Mouse (Mus musculus) T-helper 1 cell (primary cell): ENCODE measurements around the gene Srgap2.
"Not testable (repeated sequence)": the region's sequence is repeated elsewhere in the genome, so short reads cannot be mapped to it uniquely, and the experiment has no call there.

ENCODE experiments used
- in situ Hi-C: fragments of 300-600 bp; cut with MboI, MseI; formaldehyde crosslinking; loops from one replicate; pipeline ENCODE4 v1.15.1; 2025; ENCODE audit warnings: high pct_unique_total_duplicates

Srgap2 gene

DNA sequence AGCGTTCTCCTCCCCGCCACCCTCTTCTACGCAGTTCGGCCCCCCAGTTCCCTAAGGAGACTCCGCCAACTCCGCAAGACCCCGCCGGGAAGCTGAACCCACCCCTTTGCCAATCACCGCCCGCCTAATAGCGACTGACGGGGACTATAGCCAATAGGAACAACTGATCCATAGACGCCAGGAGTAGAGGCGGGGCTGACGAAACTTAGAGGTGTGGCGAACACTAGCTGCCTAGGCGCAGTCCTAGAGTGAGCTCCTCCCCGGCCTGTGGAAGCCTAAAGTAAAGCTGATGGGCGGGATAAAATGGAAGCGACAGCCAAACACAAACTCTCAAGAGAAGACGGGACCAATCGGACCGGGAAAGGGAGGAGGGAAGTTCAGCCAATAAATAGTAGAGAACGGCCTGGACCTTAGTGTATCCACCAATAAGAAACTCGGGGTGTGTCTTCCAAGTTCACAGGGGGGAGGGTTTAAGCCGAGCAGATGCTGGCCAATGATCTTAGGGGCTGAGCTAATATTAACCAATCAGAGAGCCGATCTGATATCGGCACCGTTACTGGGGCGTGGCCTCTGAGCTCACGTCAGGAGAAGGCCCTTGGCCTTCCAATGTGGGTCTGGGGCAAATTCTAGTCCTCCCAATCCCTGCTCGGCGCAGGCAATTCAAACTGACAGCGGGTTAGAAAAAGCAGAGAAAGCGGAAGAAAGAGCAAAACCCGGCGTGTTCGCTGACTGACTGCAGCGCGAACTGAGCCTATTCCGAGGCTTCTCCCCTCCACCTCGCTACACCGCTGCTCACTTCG is at the start of gene Srgap2, which contains the start of gene Fam72a:
Gene Srgap2 (minus strand): TSS at position 72 of the 800 bp plus-strand sequence.
Gene Fam72a (plus strand): TSS at position 623 of the 800 bp plus-strand sequence.
- in situ Hi-C loops, result no loop called here

DNA sequence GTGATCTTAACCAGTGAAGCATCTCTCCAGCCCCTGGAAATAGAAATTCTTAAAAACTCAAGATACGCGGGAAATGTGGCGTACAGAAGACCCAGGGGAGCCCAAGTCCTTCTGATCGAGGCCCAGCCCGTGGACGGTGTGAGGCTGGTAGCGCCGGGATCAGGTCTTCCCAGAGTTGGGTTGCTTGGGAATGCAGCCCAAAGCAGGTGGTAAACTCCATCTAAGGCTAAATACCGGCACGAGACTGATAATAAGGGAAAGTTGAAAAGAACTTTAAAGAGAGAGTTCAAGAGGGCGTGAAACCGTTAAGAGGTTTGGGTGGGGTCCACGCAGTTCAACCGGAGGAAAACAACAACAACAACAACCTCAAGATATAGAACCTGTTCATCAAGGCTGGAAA is 46.6 kb upstream of the Srgap2 start:
- in situ Hi-C loops, result no loop called here

DNA sequence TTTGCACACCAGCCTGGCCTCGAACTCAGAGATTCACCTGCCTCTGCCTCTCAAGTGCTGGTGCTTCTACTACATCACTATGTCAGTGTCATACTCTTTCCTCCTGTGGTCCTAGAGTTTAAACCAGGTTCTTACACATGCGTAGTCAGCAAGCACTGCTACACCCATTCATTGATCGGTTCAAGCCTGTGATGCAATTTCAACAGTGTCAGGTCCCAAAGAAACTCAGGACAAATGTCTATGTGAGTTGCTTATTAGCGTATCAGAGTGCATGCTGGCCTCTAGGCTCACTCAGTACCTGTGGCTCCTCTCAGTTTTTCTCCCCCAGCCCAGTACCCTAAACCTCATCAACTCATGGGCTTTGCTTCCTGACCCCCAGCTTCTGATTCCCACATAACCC is 43.2 kb upstream of the Srgap2 start:
- in situ Hi-C loops, result no loop called here

DNA sequence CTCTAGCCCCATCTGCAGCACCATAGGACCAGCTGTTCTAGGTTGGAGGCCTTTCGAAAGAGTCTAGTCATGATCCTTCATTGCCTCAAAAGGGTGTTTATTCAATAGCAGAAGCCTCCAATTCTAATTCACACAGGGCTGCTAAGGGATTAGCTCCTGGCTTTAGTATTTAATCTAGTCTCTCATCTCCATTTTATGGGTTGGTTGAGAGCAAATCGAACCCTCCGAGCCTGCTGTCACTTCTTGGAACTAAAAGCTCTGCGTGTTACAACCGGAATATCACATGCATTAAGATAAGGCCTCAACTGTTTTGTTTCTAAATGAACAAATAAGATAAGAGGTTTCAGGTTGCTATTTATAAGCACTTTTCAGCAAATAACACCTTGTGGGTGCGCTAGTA is 42.6 kb upstream of the Srgap2 start:
- in situ Hi-C loops, result no loop called here

DNA sequence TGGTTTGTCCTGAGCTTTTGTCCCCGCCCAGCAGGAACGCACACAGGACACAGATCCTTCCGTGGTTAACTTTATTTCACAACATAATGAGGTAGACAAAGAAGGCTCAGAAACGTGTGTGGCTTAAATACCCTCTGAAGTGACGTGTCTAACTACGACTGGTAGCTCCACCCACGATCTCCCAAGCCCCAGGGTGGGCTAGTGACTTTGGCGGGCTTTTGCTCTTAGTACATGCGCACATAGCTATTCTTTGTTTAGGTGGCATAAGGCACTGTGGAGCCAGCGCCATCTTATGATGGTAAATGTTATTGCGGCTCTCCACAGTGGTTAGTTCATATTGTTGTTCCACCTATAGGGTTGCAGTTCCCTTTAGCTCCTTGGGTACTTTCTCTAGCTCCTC is 38.9 kb upstream of the Srgap2 start:
- in situ Hi-C loops, result not testable (repeated sequence)

GRCm38 (mm10) chr1:131562081-131562480 is 34.9 kb upstream of the Srgap2 start:
- in situ Hi-C loops, result no loop called here

DNA sequence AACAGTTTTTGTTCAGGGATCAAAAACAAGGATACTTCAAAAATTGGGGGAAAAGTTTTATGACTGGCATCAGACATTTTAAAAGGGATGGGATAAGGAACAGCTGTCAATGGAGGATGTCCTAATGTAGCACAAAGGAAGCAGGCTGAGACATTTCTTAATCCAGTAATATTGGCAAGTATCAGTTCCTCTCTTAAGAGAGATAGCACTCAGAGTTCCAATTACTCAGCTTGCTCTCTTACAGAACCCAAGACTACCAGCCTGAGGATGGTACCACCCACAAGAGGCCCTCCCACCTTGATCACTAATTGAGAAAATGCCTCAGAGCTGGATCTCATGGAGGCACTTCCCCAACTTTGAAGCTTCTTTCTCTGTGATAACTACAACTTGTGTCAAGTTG is 33.3 kb upstream of the Srgap2 start:
- in situ Hi-C loops, result no loop called here

DNA sequence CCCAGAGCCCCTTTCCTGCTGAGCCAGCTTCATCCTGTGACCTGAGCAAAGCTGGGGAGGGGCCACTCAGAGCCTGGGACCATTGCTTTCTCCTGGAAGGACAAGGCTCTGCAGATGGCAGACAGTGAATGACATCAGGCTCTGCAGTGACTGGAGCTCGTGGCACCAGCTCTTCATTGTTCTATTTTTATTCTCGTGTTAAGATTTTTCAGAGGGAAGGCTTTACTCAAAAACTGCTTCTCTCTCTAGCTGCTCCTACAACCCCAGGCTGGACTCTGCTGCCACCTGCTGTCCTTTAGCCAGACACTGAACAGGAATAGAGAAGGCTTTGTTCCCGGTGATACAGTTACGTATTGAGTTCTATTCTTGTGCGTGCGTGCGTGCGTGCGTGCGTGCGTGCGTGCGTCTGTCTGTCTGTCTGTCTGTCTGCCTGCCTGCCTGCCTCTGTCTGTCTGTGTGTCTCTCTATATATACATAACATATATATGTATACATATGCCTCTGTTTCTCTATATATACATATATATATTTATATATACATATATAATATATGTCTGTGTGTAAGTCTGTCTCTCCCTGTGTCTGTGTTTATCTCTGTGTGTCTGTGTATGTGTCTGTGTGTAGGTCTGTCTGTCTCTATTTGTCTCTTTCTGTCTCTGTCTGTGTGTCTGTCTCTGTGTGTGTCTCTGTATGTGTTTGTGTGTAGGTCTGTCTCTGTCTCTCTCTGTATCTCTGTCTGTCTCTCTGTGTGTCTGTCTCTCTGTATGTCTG is 28.1 kb upstream of the Srgap2 start:
- in situ Hi-C loops, result loop anchor here (5.0 kb wide), 1 partner anchor 263 kb away; no protein-coding TSS in a partner anchor

GRCm38 (mm10) chr1:131553428-131553827 is 26.3 kb upstream of the Srgap2 start:
- in situ Hi-C loops, result no loop called here

DNA sequence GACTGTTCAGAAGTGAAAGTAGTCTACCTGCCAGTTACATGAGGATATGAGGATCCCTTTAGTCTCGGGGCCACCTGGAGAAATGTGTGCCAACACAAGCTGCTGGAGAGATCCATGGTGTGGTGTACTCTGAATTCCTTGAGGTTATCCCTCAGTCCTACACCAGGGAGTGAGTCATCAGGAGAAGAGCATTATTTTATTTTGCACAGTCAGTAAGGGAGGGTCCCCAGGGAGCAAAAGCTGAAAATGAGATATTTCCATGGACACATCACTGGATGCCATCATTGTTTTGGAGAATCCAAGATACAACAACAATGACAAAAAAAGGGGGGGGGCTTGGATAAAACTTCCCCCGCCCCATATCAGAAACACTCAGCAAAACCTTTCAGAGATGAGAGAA is 24.8 kb upstream of the Srgap2 start:
- in situ Hi-C loops, result no loop called here

DNA sequence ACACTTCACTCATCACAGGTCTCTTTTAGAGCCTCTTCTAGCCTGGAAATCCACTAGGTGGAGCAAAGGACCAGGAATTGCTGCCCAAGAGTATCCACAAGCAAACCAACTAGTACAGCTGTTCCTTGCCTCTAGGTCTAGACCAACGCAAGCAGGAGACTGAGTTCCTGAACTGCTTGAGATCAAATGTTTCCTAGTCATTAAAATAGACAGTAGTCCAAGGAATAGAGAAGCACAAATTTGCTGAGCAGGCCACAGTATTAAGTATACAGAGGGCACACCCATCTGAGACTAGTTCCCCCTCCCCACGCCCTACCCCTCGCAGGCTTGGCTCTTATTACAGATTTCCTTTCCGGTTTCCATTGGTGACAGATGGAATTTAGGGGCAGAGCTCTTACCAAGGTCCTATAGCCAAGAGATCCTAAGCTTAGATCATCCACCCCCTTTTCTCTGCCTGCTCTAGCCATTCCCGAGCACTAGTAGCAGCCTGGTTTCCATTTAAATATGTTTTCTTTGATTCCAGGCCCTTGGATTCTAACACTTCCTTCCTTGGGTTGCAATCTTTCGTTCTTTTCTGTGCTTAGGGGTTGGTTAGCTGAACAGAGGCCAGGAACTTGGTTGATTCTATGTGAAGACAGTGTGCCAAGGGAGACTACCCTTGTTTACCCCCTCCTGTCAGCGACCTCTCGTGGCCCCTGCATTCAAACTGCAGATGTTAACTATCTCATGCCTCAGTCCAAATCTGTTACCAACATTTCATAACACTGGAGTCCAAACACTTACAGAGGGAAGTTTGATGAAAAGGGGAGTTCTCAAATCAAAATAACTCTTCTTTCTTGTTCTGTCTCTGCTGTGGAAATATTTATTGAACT is 21.6 kb upstream of the Srgap2 start:
- in situ Hi-C loops, result no loop called here

GRCm38 (mm10) chr1:131546798-131547690 is 19.9 kb upstream of the Srgap2 start:
- in situ Hi-C loops, result no loop called here

- in situ Hi-C loops, result no loop called here
These were observed 16.9 kb upstream of the Srgap2 start for GRCm38 (mm10) chr1:131543886-131544565.

DNA sequence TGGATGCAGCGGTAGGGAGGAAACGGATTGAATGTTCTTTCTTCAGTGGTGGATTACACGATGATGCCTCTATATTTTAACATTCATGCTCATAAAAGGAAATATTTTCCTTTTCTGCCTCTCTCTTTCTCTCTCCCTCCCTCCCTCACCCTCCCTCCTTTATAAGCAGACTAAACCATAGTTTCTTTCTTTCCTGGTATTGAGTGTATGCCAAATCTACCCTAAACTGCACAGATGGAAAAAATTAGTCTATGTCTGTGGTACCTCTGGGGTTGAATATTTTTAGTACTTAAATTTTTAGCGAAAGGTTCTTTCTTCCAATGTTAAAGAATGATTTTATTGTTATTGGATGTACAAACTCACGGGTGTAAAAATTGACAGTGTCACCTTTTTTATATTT is 14.8 kb upstream of the Srgap2 start:
- in situ Hi-C loops, result no loop called here

DNA sequence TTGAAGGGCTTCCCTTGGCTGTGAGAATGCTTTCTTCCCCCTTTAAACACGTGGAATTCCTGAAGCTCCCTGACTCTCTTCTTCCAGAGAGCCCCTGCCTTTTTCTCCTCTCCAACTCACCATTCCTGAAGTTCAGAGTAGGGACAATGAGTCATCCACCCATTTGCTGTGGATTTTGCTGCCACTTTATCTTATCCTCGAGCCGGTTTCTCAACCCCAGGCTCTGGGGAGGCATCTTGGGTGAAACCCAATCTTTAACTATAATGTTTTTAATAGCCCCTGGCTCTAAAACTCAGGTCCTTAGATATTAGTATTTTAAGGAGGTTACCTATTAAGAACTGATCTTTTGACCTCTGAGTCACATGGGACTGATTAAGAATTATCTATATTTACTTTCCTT is 14.3 kb upstream of the Srgap2 start:
- in situ Hi-C loops, result no loop called here

DNA sequence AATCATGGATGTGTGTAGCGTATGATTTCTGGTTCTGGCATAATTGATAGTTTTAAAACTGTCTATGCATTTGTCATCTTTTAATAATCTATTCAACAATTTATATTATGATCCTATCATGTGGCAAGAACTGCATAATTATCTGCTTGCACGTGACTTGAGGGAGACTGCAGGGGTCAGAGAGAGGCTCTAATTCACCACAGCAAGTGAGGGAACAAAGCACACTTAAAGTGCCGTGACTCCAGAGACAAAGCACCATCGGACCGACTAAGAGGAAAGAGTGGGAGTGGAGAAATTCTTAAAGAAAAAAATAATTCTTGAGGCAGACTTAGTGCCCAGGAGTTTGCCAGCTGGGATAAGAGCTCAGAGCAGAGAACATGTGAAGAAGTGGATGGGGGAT is 13.6 kb upstream of the Srgap2 start:
- in situ Hi-C loops, result no loop called here

- in situ Hi-C loops, result no loop called here
These were observed 12.6 kb upstream of the Srgap2 start for GRCm38 (mm10) chr1:131539771-131540170.

DNA sequence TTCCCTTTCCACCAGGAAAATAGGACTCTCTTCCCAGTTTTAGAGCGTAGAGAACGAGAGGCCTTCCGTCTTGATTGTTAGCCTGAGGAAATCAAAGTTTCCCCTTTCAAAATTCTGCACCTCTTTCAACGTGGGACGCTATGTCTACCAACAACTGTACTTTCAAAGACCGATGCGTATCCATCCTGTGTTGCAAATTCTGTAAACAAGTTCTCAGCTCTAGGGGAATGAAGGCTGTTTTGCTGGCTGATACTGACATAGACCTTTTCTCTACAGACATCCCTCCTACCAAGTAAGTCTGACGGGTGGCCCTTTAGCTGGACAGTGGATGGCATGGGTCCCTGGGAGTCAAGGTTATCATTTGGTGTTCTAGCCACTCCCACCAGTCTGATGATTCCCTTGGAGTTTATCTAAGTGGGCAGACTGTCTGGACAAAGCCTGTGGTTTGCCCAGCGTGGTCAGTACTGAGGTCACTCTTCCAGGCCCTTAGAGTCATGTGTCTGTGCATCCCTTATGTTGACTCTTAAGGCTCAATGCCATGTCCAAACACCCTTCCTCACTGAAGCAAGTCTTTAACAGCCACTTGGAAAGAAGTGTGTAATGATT is 1.5 kb upstream of the Srgap2 start:
- in situ Hi-C loops, result no loop called here

DNA sequence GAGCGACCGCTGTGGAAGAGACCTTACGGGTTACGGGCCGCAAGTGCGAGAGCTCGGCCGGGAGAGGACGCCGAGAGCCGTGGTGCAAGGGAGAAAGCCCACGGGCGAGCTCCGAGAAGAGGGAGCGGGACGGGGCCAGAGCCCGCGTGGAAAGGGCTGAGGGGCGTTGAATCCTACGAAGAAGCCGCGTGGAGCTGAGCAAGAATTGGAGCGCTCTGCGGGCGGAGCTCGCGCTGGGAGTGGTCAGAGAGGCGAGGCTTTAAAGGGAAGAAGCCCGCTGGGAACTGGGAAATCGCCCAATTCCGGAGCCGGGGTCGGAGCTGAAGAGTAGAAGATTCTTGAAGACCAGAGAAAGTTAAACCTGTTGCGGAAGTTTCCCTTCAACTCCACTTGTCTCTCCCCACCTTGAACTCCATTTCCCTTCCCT is 942 bp upstream of the Srgap2 start:
- in situ Hi-C loops, result no loop called here
